Mouse (Mus musculus): ENCODE data around the gene Celsr1. TPM values are rescaled to one million over a fixed set of nuclear protein-coding genes. Genes with fewer than 3 reads are reported as not detected.

Gene Celsr1
- total RNA-seq, 4 experiments from 2014 or later = 5.5 to 6.9 (median 6.2) TPM

- DNase-seq (ENCODE audit: low spot score in 2 of 2) = no peak
Observed at GRCm38 (mm10) chr15:85963279-85963840, 70.2 kb downstream of the Celsr1 start.

GRCm38 (mm10) chr15:85962691-85963090 is 70.9 kb downstream of the Celsr1 start:
- DNase-seq (ENCODE audit: low spot score in 2 of 2) = no peak

GRCm38 (mm10) chr15:85961651-85962050 is 71.9 kb downstream of the Celsr1 start:
- DNase-seq (ENCODE audit: low spot score in 2 of 2) = no peak

GRCm38 (mm10) chr15:85961131-85961530 is 72.4 kb downstream of the Celsr1 start:
- DNase-seq (ENCODE audit: low spot score in 2 of 2) = no peak

GRCm38 (mm10) chr15:85956202-85956601 is 77.4 kb downstream of the Celsr1 start:
- DNase-seq (ENCODE audit: low spot score in 2 of 2) = no peak

GRCm38 (mm10) chr15:85953458-85953857 is 80.1 kb downstream of the Celsr1 start:
- no peak for DNase-seq (ENCODE audit: low spot score in 2 of 2)

GRCm38 (mm10) chr15:85949421-85950164 is 84.0 kb downstream of the Celsr1 start:
- DNase-seq (ENCODE audit: low spot score in 2 of 2) = no peak

GRCm38 (mm10) chr15:85947967-85948366 is 85.6 kb downstream of the Celsr1 start:
- no peak for DNase-seq (ENCODE audit: low spot score in 2 of 2)

GRCm38 (mm10) chr15:85947541-85947940 is 86.0 kb downstream of the Celsr1 start:
- no peak for DNase-seq (ENCODE audit: low spot score in 2 of 2)

- DNase-seq (ENCODE audit: low spot score in 2 of 2) = no peak
Observed at GRCm38 (mm10) chr15:85935627-85936049, 97.9 kb downstream of the Celsr1 start.

- DNase-seq (ENCODE audit: low spot score in 2 of 2) = no peak
Observed at GRCm38 (mm10) chr15:85928161-85928560, 105.4 kb downstream of the Celsr1 start.

- no peak for DNase-seq (ENCODE audit: low spot score in 2 of 2)
Observed at GRCm38 (mm10) chr15:85921855-85922254, 111.7 kb downstream of the Celsr1 start.

GRCm38 (mm10) chr15:85919892-85920248 is 113.7 kb downstream of the Celsr1 start:
- no peak for DNase-seq (ENCODE audit: low spot score in 2 of 2)

GRCm38 (mm10) chr15:85919191-85919891 is 114.2 kb downstream of the Celsr1 start:
- DNase-seq (ENCODE audit: low spot score in 2 of 2) = no peak

GRCm38 (mm10) chr15:85913605-85914004 is 120.0 kb downstream of the Celsr1 start:
- no peak for DNase-seq (ENCODE audit: low spot score in 2 of 2)

- DNase-seq (ENCODE audit: low spot score in 2 of 2) = no peak
Observed at GRCm38 (mm10) chr15:85909931-85910330, 123.6 kb downstream of the Celsr1 start.

- no peak for DNase-seq (ENCODE audit: low spot score in 2 of 2)
Observed at GRCm38 (mm10) chr15:85909492-85909829, 124.1 kb downstream of the Celsr1 start.

- no peak for DNase-seq (ENCODE audit: low spot score in 2 of 2)
Observed at GRCm38 (mm10) chr15:85908660-85909491, 124.7 kb downstream of the Celsr1 start.

GRCm38 (mm10) chr15:85903826-85904225 is 129.8 kb downstream of the Celsr1 start:
- no peak for DNase-seq (ENCODE audit: low spot score in 2 of 2)

- no peak for DNase-seq (ENCODE audit: low spot score in 2 of 2)
Observed at GRCm38 (mm10) chr15:85902505-85902904, 131.1 kb downstream of the Celsr1 start.

- DNase-seq (ENCODE audit: low spot score in 2 of 2) = no peak
Observed at GRCm38 (mm10) chr15:85900801-85901200, 132.8 kb downstream of the Celsr1 start.

- DNase-seq (ENCODE audit: low spot score in 2 of 2) = no peak
Observed at GRCm38 (mm10) chr15:85900318-85900717, 133.3 kb downstream of the Celsr1 start.
